Mouse (Mus musculus): ENCODE data around the gene Exoc4. TPM values are rescaled to one million over a fixed set of nuclear protein-coding genes. Genes with fewer than 3 reads are reported as not detected.

The Exoc4 gene
- polyA plus RNA-seq, 1 experiment from 2014 or later, result 36.1 TPM

DNA sequence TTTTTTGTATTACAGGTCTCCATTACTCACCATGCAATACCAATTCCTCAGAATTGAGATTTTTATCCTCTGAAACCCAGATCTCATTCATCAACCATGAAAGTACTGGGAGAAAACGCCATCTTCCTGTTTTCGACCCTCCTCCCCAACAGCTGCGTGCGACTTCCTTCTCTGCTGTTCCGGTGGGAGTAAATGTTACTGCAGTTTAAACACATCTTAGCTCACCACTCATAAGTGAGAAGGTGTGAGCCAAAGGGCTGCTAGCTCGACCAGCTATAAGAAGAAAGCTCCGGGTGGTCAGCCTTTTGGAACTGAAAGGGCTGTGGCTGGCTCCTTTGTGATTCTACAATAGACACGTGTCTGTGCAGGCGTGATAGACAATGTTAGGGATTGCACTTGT is 733.8 kb downstream of the Exoc4 start:
- H3K4me2 ChIP-seq, result no peak overlapping the region
- ATAC-seq (replicated peaks; ENCODE audit: insufficient number of reproducible peaks, low FRiP score, low TSS enrichment), result no peak
- H3K27me3 ChIP-seq (ENCODE audit: control insufficient read depth, insufficient read depth, low read length), result no peaks in the 10 kb centered on the region
- no peaks in the 10 kb centered on the region for H3K36me3 ChIP-seq (ENCODE audit: control insufficient read depth, insufficient read depth, low read length)
- 80% methylated on average over 9 of the region's 9 CpGs for WGBS (ENCODE audit: insufficient replicate concordance)
- H3K4me1 ChIP-seq (ENCODE audit: control insufficient read depth, insufficient read depth, low read length), result peaks cover 5% of the 10 kb centered on the region; the same call in 1 of the 2 replicates
- H3K27ac ChIP-seq (ENCODE audit: low read depth, low read length), result no peak overlapping the region
- no peak overlapping the region for H3K4me3 ChIP-seq (ENCODE audit: low read depth, low read length)
- H3K9ac ChIP-seq (ENCODE audit: low read depth, low read length), result no peak overlapping the region
- H3K9me3 ChIP-seq (replicated peaks; ENCODE audit: control insufficient read depth, low read length), result no peaks in the 10 kb centered on the region

GRCm38 (mm10) chr6:33987132-33987531 is 738.2 kb downstream of the Exoc4 start:
- H3K4me1 ChIP-seq (ENCODE audit: control insufficient read depth, insufficient read depth, low read length), result peaks cover 5% of the 10 kb centered on the region; the same call in 1 of the 2 replicates
- WGBS (ENCODE audit: insufficient replicate concordance), result 77% methylated on average over 5 of the region's 5 CpGs
- no peak overlapping the region for H3K4me2 ChIP-seq
- H3K4me3 ChIP-seq (ENCODE audit: low read depth, low read length), result no peak overlapping the region
- no peaks in the 10 kb centered on the region for H3K9me3 ChIP-seq (replicated peaks; ENCODE audit: control insufficient read depth, low read length)
- H3K27ac ChIP-seq (ENCODE audit: low read depth, low read length), result no peak overlapping the region
- no peak overlapping the region for H3K9ac ChIP-seq (ENCODE audit: low read depth, low read length)
- no peaks in the 10 kb centered on the region for H3K27me3 ChIP-seq (ENCODE audit: control insufficient read depth, insufficient read depth, low read length)
- H3K36me3 ChIP-seq (ENCODE audit: control insufficient read depth, insufficient read depth, low read length), result no peaks in the 10 kb centered on the region
- ATAC-seq (replicated peaks; ENCODE audit: insufficient number of reproducible peaks, low FRiP score, low TSS enrichment), result no peak

DNA sequence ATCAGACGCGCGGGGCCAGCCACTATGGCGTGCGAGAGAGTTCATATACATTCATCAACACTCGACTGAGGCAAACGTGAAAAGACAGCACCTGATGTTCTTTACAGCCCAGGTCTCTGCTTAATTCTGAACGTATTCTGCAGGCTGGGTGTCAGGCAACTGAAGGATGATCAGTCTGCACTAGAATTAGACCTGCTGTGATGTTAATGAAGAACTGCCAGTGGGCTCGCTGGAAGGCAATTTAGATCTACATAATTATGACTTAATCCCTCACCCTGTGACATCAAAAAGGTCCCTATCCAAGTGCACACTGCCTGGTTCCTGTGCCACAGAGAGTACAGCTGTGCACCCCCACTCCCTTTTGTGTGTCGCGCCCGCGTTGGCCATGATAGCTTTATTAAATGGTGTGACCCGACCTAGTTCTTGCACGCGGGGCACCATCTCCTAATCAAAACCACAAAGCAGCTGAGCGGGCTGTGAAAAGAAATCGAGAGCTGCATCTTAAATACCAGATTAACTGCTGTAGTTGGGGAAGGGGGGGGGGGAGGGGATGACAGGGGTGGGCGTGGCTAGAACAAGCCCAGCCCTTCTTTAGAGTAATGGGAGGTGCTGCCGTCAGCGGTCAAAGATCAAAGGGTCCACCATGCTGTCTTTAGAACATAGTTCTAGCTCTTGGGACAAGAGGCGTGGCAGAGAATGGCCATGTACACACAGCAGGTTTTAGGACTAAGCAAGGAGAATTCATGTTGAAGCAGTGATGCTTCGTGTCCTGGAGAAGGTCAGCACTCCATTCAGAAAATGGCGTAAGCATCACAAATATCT is 743.5 kb downstream of the Exoc4 start:
- no peaks in the 10 kb centered on the region for H3K9me3 ChIP-seq (replicated peaks; ENCODE audit: control insufficient read depth, low read length)
- no peak overlapping the region for H3K27ac ChIP-seq (ENCODE audit: low read depth, low read length)
- no peak for ATAC-seq (replicated peaks; ENCODE audit: insufficient number of reproducible peaks, low FRiP score, low TSS enrichment)
- H3K4me2 ChIP-seq, result peak overlapping the region; percentile 20; the same call in 1 of the 2 replicates
- no peaks in the 10 kb centered on the region for H3K27me3 ChIP-seq (ENCODE audit: control insufficient read depth, insufficient read depth, low read length)
- no peaks in the 10 kb centered on the region for H3K36me3 ChIP-seq (ENCODE audit: control insufficient read depth, insufficient read depth, low read length)
- 43% methylated on average over 24 of the region's 24 CpGs for WGBS (ENCODE audit: insufficient replicate concordance)
- no peak overlapping the region for H3K9ac ChIP-seq (ENCODE audit: low read depth, low read length)
- H3K4me3 ChIP-seq (ENCODE audit: low read depth, low read length), result no peak overlapping the region
- H3K4me1 ChIP-seq (ENCODE audit: control insufficient read depth, insufficient read depth, low read length), result no peaks in the 10 kb centered on the region

DNA sequence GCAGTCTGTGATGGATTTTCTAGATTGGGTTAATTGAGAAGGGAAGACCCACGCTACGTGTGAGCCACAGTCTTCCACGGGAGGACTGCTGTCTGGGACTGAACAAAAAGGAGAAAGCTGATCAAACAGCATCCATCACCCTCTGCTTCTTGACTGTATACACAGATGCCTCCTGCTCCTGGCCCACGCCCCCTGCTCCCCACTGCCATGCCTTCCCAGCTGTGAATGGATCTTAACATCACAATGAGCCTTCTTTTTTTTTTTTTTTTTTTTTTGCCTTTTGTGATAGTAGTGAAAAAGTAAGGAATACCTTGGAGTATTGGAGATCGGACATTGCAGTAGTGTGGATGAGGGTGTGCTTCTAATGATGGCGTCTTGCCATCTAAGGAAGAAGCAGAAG is 745.0 kb downstream of the Exoc4 start:
- Histone ChIP-seq H3K9ac (ENCODE audit: low read depth, low read length) (no peak overlapping the region), H3K4me3 (ENCODE audit: low read depth, low read length) (no peak overlapping the region), H3K36me3 (ENCODE audit: control insufficient read depth, insufficient read depth, low read length) (no peaks in the 10 kb centered on the region), H3K27me3 (ENCODE audit: control insufficient read depth, insufficient read depth, low read length) (no peaks in the 10 kb centered on the region), H3K4me1 (ENCODE audit: control insufficient read depth, insufficient read depth, low read length) (no peaks in the 10 kb centered on the region), H3K4me2 (no peak overlapping the region), H3K9me3 (replicated peaks; ENCODE audit: control insufficient read depth, low read length) (no peaks in the 10 kb centered on the region), H3K27ac (ENCODE audit: low read depth, low read length) (no peak overlapping the region)
- no peak for ATAC-seq (replicated peaks; ENCODE audit: insufficient number of reproducible peaks, low FRiP score, low TSS enrichment)
- 70% methylated on average over 6 of the region's 6 CpGs for WGBS (ENCODE audit: insufficient replicate concordance)

- H3K27ac ChIP-seq (ENCODE audit: low read depth, low read length), result no peak overlapping the region
- no peaks in the 10 kb centered on the region for H3K9me3 ChIP-seq (replicated peaks; ENCODE audit: control insufficient read depth, low read length)
- 47% methylated on average over 4 of the region's 4 CpGs for WGBS (ENCODE audit: insufficient replicate concordance)
- H3K4me3 ChIP-seq (ENCODE audit: low read depth, low read length), result no peak overlapping the region
- no peaks in the 10 kb centered on the region for H3K27me3 ChIP-seq (ENCODE audit: control insufficient read depth, insufficient read depth, low read length)
- no peaks in the 10 kb centered on the region for H3K4me1 ChIP-seq (ENCODE audit: control insufficient read depth, insufficient read depth, low read length)
- H3K36me3 ChIP-seq (ENCODE audit: control insufficient read depth, insufficient read depth, low read length), result no peaks in the 10 kb centered on the region
- no peak overlapping the region for H3K9ac ChIP-seq (ENCODE audit: low read depth, low read length)
- no peak overlapping the region for H3K4me2 ChIP-seq
- ATAC-seq (replicated peaks; ENCODE audit: insufficient number of reproducible peaks, low FRiP score, low TSS enrichment), result no peak
Observed at GRCm38 (mm10) chr6:33998590-33998989, 749.7 kb downstream of the Exoc4 start.

DNA sequence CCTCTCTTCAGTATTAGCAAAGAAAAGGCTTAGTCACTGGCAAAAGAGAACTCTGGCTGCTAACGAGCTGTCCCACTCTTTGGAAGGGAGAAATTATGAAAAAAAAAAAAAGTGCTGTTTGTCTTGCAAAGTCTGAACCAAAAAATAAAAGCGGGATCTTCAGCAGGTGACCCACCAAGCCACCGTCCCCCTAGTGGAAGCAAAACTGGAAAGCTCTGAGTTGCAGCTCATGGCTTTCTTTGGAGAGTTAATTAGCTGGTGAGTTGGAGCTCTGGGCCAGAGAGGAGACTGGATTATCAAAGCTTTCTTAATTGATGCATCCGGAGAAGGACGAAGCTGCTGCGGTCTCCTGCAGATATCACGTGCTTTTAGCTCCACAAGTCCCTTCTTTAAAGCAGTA is 750.6 kb downstream of the Exoc4 start:
- no peaks in the 10 kb centered on the region for H3K27me3 ChIP-seq (ENCODE audit: control insufficient read depth, insufficient read depth, low read length)
- WGBS (ENCODE audit: insufficient replicate concordance), result 25% methylated on average over 7 of the region's 7 CpGs
- no peak overlapping the region for H3K9ac ChIP-seq (ENCODE audit: low read depth, low read length)
- H3K4me1 ChIP-seq (ENCODE audit: control insufficient read depth, insufficient read depth, low read length), result no peaks in the 10 kb centered on the region
- H3K36me3 ChIP-seq (ENCODE audit: control insufficient read depth, insufficient read depth, low read length), result no peaks in the 10 kb centered on the region
- no peak overlapping the region for H3K27ac ChIP-seq (ENCODE audit: low read depth, low read length)
- H3K4me3 ChIP-seq (ENCODE audit: low read depth, low read length), result no peak overlapping the region
- no peak overlapping the region for H3K4me2 ChIP-seq
- ATAC-seq (replicated peaks; ENCODE audit: insufficient number of reproducible peaks, low FRiP score, low TSS enrichment), result no peak
- H3K9me3 ChIP-seq (replicated peaks; ENCODE audit: control insufficient read depth, low read length), result no peaks in the 10 kb centered on the region

DNA sequence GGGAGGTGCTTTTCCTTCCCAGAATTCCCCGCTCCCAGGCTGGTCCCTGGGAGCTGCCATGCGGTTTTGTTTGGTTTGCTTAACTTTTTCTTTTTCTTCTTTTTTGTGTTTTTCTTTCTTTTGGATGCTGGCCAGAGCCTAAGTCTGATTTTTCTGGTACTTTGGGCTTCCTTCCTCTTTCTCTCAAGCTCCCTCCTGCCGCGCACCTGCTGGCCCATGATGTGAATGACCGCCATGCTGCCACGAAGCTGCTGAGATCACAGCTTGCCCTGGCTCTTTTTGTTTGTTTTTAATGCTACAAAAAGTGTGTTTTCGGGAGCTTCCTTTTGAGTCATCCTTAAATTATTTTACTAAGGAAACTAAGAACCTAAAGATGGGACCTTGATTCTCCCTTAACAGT is 751.8 kb downstream of the Exoc4 start:
- no peaks in the 10 kb centered on the region for H3K9me3 ChIP-seq (replicated peaks; ENCODE audit: control insufficient read depth, low read length)
- WGBS (ENCODE audit: insufficient replicate concordance), result 83% methylated on average over 7 of the region's 7 CpGs
- no peak overlapping the region for H3K4me2 ChIP-seq

DNA sequence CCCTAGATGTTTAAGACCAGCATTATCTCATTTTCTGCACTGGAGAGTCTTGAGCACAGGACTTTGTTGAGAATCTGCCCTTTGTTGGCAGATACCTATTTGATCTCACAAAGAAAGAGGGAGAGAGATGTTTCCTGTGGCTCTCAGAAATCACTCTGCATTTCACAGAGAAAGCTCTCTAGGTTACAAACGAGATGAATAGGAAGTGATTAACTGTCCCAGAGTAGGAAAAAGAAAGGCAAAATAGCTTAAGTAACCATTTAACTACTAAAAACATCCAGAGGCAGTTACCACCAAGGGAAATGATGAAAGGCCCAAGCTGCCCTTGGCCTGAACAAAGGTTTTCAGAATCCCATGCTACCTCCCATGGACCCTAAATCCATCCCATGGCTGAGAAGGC is 754.1 kb downstream of the Exoc4 start:
- 27% methylated on average over 1 of the region's 1 CpGs for WGBS (ENCODE audit: insufficient replicate concordance)
- Histone ChIP-seq H3K36me3 (ENCODE audit: control insufficient read depth, insufficient read depth, low read length) (no peaks in the 10 kb centered on the region), H3K9me3 (replicated peaks; ENCODE audit: control insufficient read depth, low read length) (no peaks in the 10 kb centered on the region)

More for the DNA sequence above, 751.8 kb downstream of the Exoc4 start:
- Histone ChIP-seq H3K27ac (ENCODE audit: low read depth, low read length) (no peak overlapping the region), H3K4me3 (ENCODE audit: low read depth, low read length) (no peak overlapping the region), H3K9ac (ENCODE audit: low read depth, low read length) (no peak overlapping the region), H3K36me3 (ENCODE audit: control insufficient read depth, insufficient read depth, low read length) (no peaks in the 10 kb centered on the region), H3K4me1 (ENCODE audit: control insufficient read depth, insufficient read depth, low read length) (no peaks in the 10 kb centered on the region), H3K27me3 (ENCODE audit: control insufficient read depth, insufficient read depth, low read length) (no peaks in the 10 kb centered on the region)
- no peak for ATAC-seq (replicated peaks; ENCODE audit: insufficient number of reproducible peaks, low FRiP score, low TSS enrichment)

GRCm38 (mm10) chr6:34013469-34013868 is 764.6 kb downstream of the Exoc4 start:
- Histone ChIP-seq H3K27me3 (ENCODE audit: control insufficient read depth, insufficient read depth, low read length) (no peaks in the 10 kb centered on the region), H3K4me1 (ENCODE audit: control insufficient read depth, insufficient read depth, low read length) (no peaks in the 10 kb centered on the region), H3K9ac (ENCODE audit: low read depth, low read length) (no peak overlapping the region), H3K36me3 (ENCODE audit: control insufficient read depth, insufficient read depth, low read length) (no peaks in the 10 kb centered on the region), H3K4me2 (no peak overlapping the region), H3K4me3 (ENCODE audit: low read depth, low read length) (no peak overlapping the region), H3K9me3 (replicated peaks; ENCODE audit: control insufficient read depth, low read length) (0 out of 2 replicates have a peak, but pooled peaks cover 3% of the 10 kb centered on the region), H3K27ac (ENCODE audit: low read depth, low read length) (no peak overlapping the region)
- 75% methylated on average over 6 of the region's 6 CpGs for WGBS (ENCODE audit: insufficient replicate concordance)
- no peak for ATAC-seq (replicated peaks; ENCODE audit: insufficient number of reproducible peaks, low FRiP score, low TSS enrichment)

More for the DNA sequence above, 754.1 kb downstream of the Exoc4 start:
- Histone ChIP-seq H3K27ac (ENCODE audit: low read depth, low read length) (no peak overlapping the region), H3K4me2 (no peak overlapping the region), H3K4me3 (ENCODE audit: low read depth, low read length) (no peak overlapping the region), H3K9ac (ENCODE audit: low read depth, low read length) (no peak overlapping the region), H3K27me3 (ENCODE audit: control insufficient read depth, insufficient read depth, low read length) (no peaks in the 10 kb centered on the region), H3K4me1 (ENCODE audit: control insufficient read depth, insufficient read depth, low read length) (no peaks in the 10 kb centered on the region; the same call in 1 of the 2 replicates)
- ATAC-seq (replicated peaks; ENCODE audit: insufficient number of reproducible peaks, low FRiP score, low TSS enrichment), result no peak
